Mouse (Mus musculus) embryonic facial prominence, embryonic 12.5 days (tissue): ENCODE measurements around the gene Prkrip1. TPM values are rescaled to one million over a fixed set of nuclear protein-coding genes. Genes with fewer than 3 reads are reported as not detected.
A peak's percentile ranks its signal among the peaks of the same experiment; 100 is the strongest.

Experiments
- ATAC-seq: fragments of 200-750 bp; cut with Nextera tagmentation; 2 replicates; pipeline ENCODE4 v1.8.0; 2017; ENCODE audit not compliant: insufficient number of reproducible peaks, insufficient read depth, low FRiP score, low TSS enrichment
- H3K27ac ChIP-seq: fragments of 300-500 bp; sonication (generic); 2 replicates; pipeline ENCODE4 v1.5.1; 2016; ENCODE audit warnings: mild to moderate bottlenecking
- H3K27me3 ChIP-seq: fragments of 300-500 bp; sonication (generic); 2 replicates; pipeline ENCODE4 v1.6.1; 2016; ENCODE audit warnings: mild to moderate bottlenecking, moderate library complexity
- H3K36me3 ChIP-seq: fragments of 300-500 bp; sonication (generic); 2 replicates; pipeline ENCODE4 v1.6.1; 2016; ENCODE audit warnings: mild to moderate bottlenecking
- H3K4me1 ChIP-seq: fragments of 300-500 bp; sonication (generic); 2 replicates; pipeline ENCODE4 v1.6.1; 2016
- H3K4me2 ChIP-seq: fragments of 300-500 bp; sonication (generic); replicated peaks from 2 replicates; pipeline ENCODE4 v1.6.1; 2016; ENCODE audit warnings: mild to moderate bottlenecking, moderate library complexity
- H3K4me3 ChIP-seq: fragments of 300-500 bp; sonication (generic); 2 replicates; pipeline ENCODE4 v1.5.1; 2016; ENCODE audit warnings: mild to moderate bottlenecking
- H3K9ac ChIP-seq: fragments of 300-500 bp; sonication (generic); 2 replicates; pipeline ENCODE4 v1.6.1; 2016; ENCODE audit warnings: mild to moderate bottlenecking, moderate library complexity
- H3K9me3 ChIP-seq: fragments of 300-500 bp; sonication (generic); 2 replicates; pipeline ENCODE4 v1.6.1; 2016; ENCODE audit warnings: mild to moderate bottlenecking, moderate library complexity
- WGBS: fragments of 180-500 bp; shearing (Covaris S2); methylation state at CpG from one replicate; pipeline ENCODE4 v1.1.7; 2016; 5-methylcytosine and 5-hydroxymethylcytosine counted together
- polyA plus RNA-seq: library from polyadenylated mRNA; unstranded; fragments of >200 nt; fragmentation: Nextera tagmentation; extraction: Ambion mirVana; gene quantifications from 2 replicates; pipeline ENCODE4 v1.2.1, GENCODE M21; 2016

The Prkrip1 gene
- polyA plus RNA-seq, result 54.5 and 60.2 TPM in 2 replicates

DNA sequence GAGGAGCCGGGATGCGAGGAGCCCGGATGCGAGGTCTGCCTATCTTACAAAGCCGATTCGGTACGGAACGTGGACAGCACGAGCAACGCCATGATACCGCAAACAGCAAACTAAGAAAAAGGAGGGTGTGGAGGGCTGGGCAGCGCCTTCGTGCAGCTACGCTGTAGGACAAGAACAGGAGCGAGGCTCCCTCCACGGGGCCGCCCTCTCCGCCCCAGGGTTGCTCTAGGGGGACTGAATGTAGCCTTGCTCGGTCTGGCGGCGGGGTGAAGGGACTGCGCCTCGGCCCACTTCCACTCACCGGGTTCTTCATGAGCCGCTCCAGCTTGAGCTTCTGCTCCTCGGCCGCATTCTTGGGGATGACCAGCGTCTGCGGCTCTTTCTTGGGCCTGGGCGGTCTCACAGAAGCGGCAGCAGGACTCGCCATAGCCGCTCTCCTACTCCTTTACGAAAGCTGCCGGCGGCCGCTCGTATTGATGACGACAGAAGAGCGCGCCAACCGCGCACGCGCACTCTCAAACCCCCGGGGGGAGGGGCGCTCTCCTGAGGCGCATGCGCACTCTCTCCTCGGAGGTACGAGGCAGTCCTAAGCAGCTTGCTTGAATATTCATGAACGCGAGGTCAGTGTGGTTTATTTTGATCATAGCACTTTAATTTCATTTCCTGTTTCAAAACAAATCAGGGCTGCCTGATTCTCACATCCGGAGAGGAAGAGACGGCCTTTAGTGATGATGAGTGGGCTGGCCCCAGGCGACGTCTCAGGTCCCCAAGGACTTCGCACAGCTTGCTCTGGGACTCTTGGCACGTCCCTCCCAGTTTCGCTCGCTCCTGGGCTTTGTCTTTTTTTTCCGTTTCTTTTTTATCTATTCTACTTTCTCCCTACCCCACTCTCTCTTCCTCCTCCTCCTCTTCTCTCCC is at the start of gene Prkrip1:
Gene Prkrip1 (minus strand): TSS at position 490 of the 918 bp plus-strand sequence.
- WGBS, result under 1% methylated on average over 62 of the region's 62 CpGs
- peak; percentile 80 for ATAC-seq

GRCm38 (mm10) chr5:136248441-136248840 is 49.7 kb upstream of the Prkrip1 start:
- no peak overlapping the region; the same call in 1 of the 2 replicates for H3K27ac ChIP-seq
- peaks cover 3% of the 10 kb centered on the region; the same call in 1 of the 2 replicates for H3K36me3 ChIP-seq
- H3K4me2 ChIP-seq, result no peak overlapping the region
- H3K9ac ChIP-seq, result no peak overlapping the region
- H3K27me3 ChIP-seq, result no peaks in the 10 kb centered on the region
- WGBS, result 66% methylated on average over 6 of the region's 6 CpGs
- H3K9me3 ChIP-seq, result no peaks in the 10 kb centered on the region
- H3K4me3 ChIP-seq, result no peak overlapping the region
- peaks cover 10% of the 10 kb centered on the region for H3K4me1 ChIP-seq
- no peak for ATAC-seq

More for the DNA sequence above, at the start of gene Prkrip1:
- Histone ChIP-seq H3K36me3 (peaks cover 34% of the 10 kb centered on the region), H3K4me2 (peak within 1 kb of the TSS; percentile 93), H3K4me3 (peak within 1 kb of the TSS; percentile 97), H3K9me3 (no peaks in the 10 kb centered on the region), H3K27me3 (no peaks in the 10 kb centered on the region), H3K9ac (peak within 1 kb of the TSS; percentile 88), H3K27ac (peak within 1 kb of the TSS; percentile 74), H3K4me1 (peaks cover 6% of the 10 kb centered on the region)

DNA sequence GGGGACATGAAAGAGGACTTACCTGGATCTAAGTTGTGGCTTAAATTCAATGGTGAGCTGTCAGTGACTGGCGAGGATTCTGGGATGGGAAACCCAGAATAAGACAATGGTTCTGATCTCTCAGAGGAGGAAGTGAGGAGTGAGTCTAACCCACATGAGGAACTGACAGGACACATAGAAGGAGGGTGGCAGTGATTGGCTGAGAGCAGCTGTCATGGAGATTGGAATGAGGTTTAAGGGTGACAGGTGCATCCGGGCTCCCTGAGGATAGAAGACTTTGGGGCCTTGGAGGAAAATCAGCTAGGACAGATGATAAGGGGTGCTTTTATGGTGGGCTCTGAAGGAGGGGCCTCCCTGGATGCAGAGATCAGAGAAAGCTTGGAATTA is 47.7 kb upstream of the Prkrip1 start, which contains the start of gene Sh2b2:
Gene Sh2b2 (minus strand): TSS at position 105 of the 387 bp plus-strand sequence.
- no peak within 1 kb of the TSS; the same call in 1 of the 2 replicates for H3K27ac ChIP-seq

DNA sequence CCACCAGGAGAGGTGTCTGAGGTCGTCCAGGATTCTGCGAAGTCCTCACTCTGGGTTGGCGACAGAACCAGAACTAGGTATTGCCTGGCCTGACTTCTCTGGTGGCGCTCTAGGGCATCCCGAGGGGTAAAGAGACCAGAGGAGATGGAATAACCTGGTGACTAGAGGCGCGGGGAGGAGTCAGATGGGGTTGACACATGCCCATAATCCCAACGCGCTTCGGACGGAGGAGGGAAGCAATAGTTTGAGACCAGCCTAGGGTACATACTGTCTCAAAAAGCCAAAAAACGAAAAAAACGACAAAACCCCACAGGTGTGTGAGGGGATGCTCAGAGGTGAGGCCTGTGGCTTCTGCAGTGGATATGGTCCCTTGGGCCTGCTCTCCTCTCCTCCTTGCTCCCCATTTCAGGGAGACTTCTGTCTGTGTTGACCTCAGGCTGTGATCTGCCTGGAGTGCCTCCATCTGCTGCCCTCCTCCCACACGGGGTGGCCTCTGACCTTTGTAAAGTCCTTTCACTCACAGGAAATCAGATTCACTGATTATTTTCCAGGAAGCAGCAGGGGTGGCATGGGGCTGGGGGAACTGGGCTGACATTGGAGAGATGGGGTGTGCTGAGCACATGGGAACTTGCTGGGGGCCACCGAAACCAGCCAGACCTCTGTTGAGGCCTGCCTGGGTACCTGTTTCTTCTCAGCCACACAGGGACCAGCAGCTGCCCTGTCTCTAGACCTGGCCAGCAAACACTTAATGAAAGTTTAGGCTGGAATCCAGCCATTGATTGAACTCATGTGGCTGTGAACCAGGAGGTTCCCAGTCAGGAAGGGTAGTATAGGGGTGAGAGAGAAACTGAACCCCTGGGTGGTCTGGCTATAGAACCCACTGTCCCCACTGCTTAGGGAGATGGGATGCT is 47.0 kb upstream of the Prkrip1 start:
- H3K27me3 ChIP-seq, result no peaks in the 10 kb centered on the region
- H3K9ac ChIP-seq, result peak overlapping the region; percentile 59; the same call in 1 of the 2 replicates
- H3K27ac ChIP-seq, result no peak overlapping the region; the same call in 1 of the 2 replicates
- 11% methylated on average over 15 of the region's 15 CpGs for WGBS
- ATAC-seq, result no peak
- H3K36me3 ChIP-seq, result no peaks in the 10 kb centered on the region
- H3K4me2 ChIP-seq, result peak overlapping the region; percentile 88
- H3K4me3 ChIP-seq, result peak overlapping the region; percentile 83
- H3K4me1 ChIP-seq, result peaks cover 15% of the 10 kb centered on the region
- H3K9me3 ChIP-seq, result no peaks in the 10 kb centered on the region

More for the DNA sequence above, 47.7 kb upstream of the Prkrip1 start, which contains the start of gene Sh2b2:
- no peaks in the 10 kb centered on the region for H3K36me3 ChIP-seq
- H3K4me1 ChIP-seq, result peaks cover 15% of the 10 kb centered on the region
- 86% methylated on average over 2 of the region's 2 CpGs for WGBS
- H3K27me3 ChIP-seq, result no peaks in the 10 kb centered on the region
- H3K9me3 ChIP-seq, result no peaks in the 10 kb centered on the region
- H3K4me3 ChIP-seq, result peak within 1 kb of the TSS; percentile 83
- ATAC-seq, result no peak
- H3K9ac ChIP-seq, result peak within 1 kb of the TSS; percentile 59; the same call in 1 of the 2 replicates
- peak within 1 kb of the TSS; percentile 88 for H3K4me2 ChIP-seq

DNA sequence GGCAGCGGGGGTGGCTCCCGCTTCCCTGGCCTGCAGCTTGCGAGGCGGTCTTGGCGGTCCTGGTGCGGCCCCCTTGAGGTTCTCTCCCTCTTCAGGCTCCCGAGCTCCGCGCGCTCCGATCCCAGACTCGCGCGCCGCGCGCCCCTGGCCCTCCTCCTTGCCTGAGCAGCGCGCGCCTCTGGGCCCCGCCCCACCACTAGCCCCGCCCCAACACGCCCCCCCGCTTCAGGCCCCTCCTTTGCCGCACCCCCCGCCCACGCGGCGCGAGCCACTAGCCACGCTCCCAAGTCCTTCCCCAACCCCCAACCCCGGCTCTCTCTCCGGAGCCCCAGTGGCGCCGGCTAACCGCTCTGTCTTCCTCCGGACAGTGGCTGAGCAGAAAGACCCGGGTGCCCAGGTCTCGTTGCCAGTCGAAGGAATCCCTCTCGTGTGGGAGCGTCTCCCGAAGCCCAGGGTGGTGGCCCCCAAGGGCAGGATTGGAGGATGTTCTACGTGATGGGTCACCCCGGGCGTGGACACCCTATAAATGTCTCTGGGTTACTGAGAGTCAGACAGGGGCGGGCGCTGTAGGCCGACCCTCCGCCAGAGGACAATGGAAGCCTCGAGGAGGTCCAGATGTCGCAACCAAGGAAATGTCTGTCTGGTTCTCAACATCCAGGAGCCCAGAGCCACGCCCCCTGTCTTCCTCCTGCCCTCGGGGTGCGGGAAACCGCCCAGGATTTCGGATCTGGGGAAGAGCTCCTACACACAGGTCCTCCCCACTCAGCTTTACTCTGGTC is 46.2 kb upstream of the Prkrip1 start:
- peak; percentile 67 for ATAC-seq
- Histone ChIP-seq H3K36me3 (no peaks in the 10 kb centered on the region), H3K4me2 (peak overlapping the region; percentile 88), H3K9me3 (no peaks in the 10 kb centered on the region), H3K27ac (peak overlapping the region; percentile 80), H3K27me3 (no peaks in the 10 kb centered on the region), H3K4me1 (peaks cover 20% of the 10 kb centered on the region), H3K4me3 (peak overlapping the region; percentile 83), H3K9ac (peak overlapping the region; percentile 82)
- WGBS, result under 1% methylated on average over 46 of the region's 57 CpGs

- Histone ChIP-seq H3K4me3 (peak overlapping the region; percentile 83), H3K9ac (peak overlapping the region; percentile 82), H3K27ac (peak overlapping the region; percentile 80), H3K4me1 (peaks cover 20% of the 10 kb centered on the region), H3K27me3 (no peaks in the 10 kb centered on the region), H3K36me3 (no peaks in the 10 kb centered on the region), H3K9me3 (no peaks in the 10 kb centered on the region), H3K4me2 (peak overlapping the region; percentile 88)
- under 1% methylated on average over 59 of the region's 67 CpGs for WGBS
- peak; percentile 50 for ATAC-seq
Observed at GRCm38 (mm10) chr5:136243851-136244761, 45.3 kb upstream of the Prkrip1 start.

GRCm38 (mm10) chr5:136241161-136241560 is 42.4 kb upstream of the Prkrip1 start:
- Histone ChIP-seq H3K4me1 (peaks cover 31% of the 10 kb centered on the region), H3K9me3 (no peaks in the 10 kb centered on the region), H3K9ac (no peak overlapping the region), H3K27me3 (peaks cover 4% of the 10 kb centered on the region; the same call in 1 of the 2 replicates), H3K4me2 (no peak overlapping the region), H3K27ac (no peak overlapping the region), H3K4me3 (no peak overlapping the region), H3K36me3 (no peaks in the 10 kb centered on the region)
- 79% methylated on average over 6 of the region's 6 CpGs for WGBS
- ATAC-seq, result no peak

DNA sequence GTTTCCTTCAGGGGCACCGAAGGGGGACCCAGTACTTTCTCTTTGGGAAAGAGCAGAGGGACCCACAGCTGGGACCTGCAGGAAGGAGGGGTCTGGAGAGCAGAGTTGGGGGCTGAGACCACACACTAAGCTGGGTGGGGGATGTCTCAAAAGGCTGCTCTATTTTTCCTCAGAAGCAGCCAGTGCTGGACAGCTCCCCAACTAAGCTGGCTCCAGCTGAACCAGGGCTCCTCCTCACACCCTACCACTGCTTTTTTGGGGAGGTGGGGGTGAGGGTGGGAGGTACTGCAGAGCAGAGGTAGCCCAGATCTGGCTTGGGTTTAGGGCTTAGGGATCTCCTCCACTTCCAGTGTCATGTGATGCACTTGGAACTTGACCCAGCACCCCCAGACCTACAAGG is 41.6 kb upstream of the Prkrip1 start:
- H3K9ac ChIP-seq, result no peak overlapping the region
- H3K4me3 ChIP-seq, result no peak overlapping the region
- peaks cover 29% of the 10 kb centered on the region for H3K4me1 ChIP-seq
- WGBS, result 57% methylated on average over 1 of the region's 1 CpGs
- ATAC-seq, result no peak
- peaks cover 4% of the 10 kb centered on the region; the same call in 1 of the 2 replicates for H3K27me3 ChIP-seq
- no peak overlapping the region for H3K27ac ChIP-seq
- no peaks in the 10 kb centered on the region for H3K9me3 ChIP-seq
- H3K36me3 ChIP-seq, result no peaks in the 10 kb centered on the region
- no peak overlapping the region for H3K4me2 ChIP-seq

DNA sequence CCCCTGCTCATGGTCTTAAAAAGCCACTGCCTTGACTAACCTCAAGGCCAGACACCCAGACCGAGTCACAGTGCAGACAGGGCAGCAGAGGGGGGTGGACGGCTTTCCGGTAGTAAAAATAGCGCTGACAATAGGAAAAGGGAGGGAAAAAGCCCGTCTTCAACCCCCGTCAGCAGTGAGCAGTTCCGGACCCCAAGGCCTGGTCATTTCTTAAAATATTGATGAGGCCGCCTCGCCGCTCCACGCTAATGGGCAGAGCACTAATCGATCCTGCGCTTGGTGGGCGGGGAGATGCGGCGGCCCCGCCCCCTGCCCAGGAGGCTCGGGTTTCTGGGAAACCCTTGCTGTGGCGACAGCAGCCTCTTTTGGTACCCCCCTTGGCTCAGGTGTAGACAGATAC is 38.8 kb upstream of the Prkrip1 start:
- WGBS, result 3% methylated on average over 19 of the region's 19 CpGs
- peak overlapping the region; percentile 61 for H3K4me2 ChIP-seq
- peaks cover 4% of the 10 kb centered on the region; the same call in 1 of the 2 replicates for H3K27me3 ChIP-seq
- H3K9ac ChIP-seq, result peak overlapping the region; percentile 37; the same call in 1 of the 2 replicates
- H3K27ac ChIP-seq, result peak overlapping the region; percentile 30; the same call in 1 of the 2 replicates
- no peaks in the 10 kb centered on the region for H3K9me3 ChIP-seq
- peaks cover 15% of the 10 kb centered on the region for H3K4me1 ChIP-seq
- H3K4me3 ChIP-seq, result peak overlapping the region; percentile 24
- no peaks in the 10 kb centered on the region for H3K36me3 ChIP-seq
- ATAC-seq, result no peak

DNA sequence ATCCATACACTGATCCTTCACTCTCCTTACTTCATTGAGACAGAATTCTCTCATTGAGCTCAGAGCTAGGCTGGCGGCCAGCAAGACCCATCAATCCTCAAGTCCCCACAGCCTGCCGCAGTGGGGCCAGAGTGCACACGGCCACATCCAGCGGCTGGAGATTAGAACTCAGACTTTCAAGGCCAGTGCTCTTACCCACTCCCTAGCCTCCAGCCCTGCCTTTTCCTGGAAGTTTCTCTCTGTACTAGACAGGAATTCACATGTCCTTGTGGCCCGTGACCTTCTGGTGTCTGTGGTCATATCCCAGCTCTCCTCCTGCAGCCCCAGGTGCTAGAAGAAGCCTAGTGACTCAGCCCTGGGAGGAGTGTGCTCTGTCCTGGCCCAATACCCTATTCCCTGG is 37.8 kb upstream of the Prkrip1 start:
- Histone ChIP-seq H3K4me3 (no peak overlapping the region), H3K4me2 (no peak overlapping the region), H3K9me3 (no peaks in the 10 kb centered on the region), H3K4me1 (peaks cover 15% of the 10 kb centered on the region), H3K36me3 (peaks cover 5% of the 10 kb centered on the region), H3K27me3 (peaks cover 9% of the 10 kb centered on the region; the same call in 1 of the 2 replicates), H3K9ac (no peak overlapping the region), H3K27ac (no peak overlapping the region)
- no peak for ATAC-seq
- WGBS, result 84% methylated on average over 5 of the region's 5 CpGs
